Mouse (Mus musculus) liver, embryonic 14.5 days (tissue): ENCODE measurements around the gene Iqcc.

Experiments used
- CTCF ChIP-seq: IDR thresholded peaks from 2 replicates; pipeline ENCODE4 v1.5.1; 2016; ENCODE audit warnings: antibody characterized with exemption, low read depth, control low read depth
- EP300 ChIP-seq: IDR thresholded peaks from 2 replicates; pipeline ENCODE4 v1.6.1; 2016; ENCODE audit warnings: antibody characterized with exemption, low read depth

GRCm38 (mm10) chr4:129623681-129624091 lies 4.8 kb upstream of the Iqcc start, which contains the start of gene Ccdc28b:
- TF ChIP-seq CTCF, result no peak
- no peak for TF ChIP-seq EP300
